Mouse (Mus musculus) bone marrow macrophage, adult 2 months (primary cell): Measurements from ENCODE around the gene D6Wsu163e. TPM values are rescaled to one million over a fixed set of nuclear protein-coding genes. Genes with fewer than 3 reads are reported as not detected.
A peak's percentile ranks its signal among the peaks of the same experiment; 100 is the strongest.

Experiments
- H3K27ac ChIP-seq: 2 replicates; pipeline ENCODE4 v1.5.1; 2012; ENCODE audit warnings: low read depth, low read length; ENCODE audit not compliant: insufficient read depth
- H3K4me1 ChIP-seq: 2 replicates; pipeline ENCODE4 v1.6.1; 2012; ENCODE audit warnings: low read length; ENCODE audit not compliant: control insufficient read depth, insufficient read depth
- H3K4me3 ChIP-seq: 2 replicates; pipeline ENCODE4 v1.5.1; 2012; ENCODE audit warnings: mild to moderate bottlenecking, low read length, moderate library complexity; ENCODE audit not compliant: insufficient read depth
- CTCF ChIP-seq: IDR thresholded peaks from 2 replicates; pipeline ENCODE4 v1.5.1; 2012; ENCODE audit warnings: low read depth, mild to moderate bottlenecking, low read length, moderate library complexity
- POLR2A ChIP-seq: IDR thresholded peaks from 2 replicates; pipeline ENCODE4 v1.6.1; 2012; ENCODE audit warnings: mild to moderate bottlenecking, low read depth, low read length, borderline replicate concordance
- polyA plus RNA-seq: library from polyadenylated mRNA; stranded (reverse); fragments of >200 nt; gene quantifications from 2 replicates; pipeline ENCODE4 v1.2.4, GENCODE M21; 2012; ENCODE audit not compliant: missing spikeins, insufficient read depth, insufficient read length

Gene D6Wsu163e
- polyA plus RNA-seq, 1 experiment = 39.7 TPM

DNA sequence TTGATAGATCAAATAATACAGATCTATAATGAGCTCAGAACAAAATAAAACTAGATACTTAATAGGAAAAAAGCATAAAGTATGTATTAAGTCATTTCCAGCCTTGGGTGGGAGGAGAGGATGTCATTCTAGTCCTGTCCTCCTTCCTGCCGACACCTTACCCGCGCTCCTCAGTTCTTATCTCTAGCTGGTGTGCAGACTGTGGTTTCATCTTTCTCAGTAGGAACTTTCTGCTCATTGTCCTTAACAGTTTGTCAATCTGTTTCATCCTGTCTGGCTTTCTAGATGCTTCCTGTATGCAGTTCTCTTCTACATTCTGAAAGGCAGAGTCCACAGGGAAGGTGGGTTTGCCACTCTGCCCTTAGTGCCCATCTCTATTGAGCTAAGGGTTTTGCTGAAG lies 55.7 kb downstream of the D6Wsu163e start:
- H3K27ac ChIP-seq = no peak overlapping the region
- peaks cover 10% of the 10 kb centered on the region for H3K4me1 ChIP-seq
- H3K4me3 ChIP-seq = no peak overlapping the region
- no peak for TF ChIP-seq POLR2A
- no peak for TF ChIP-seq CTCF

- H3K27ac ChIP-seq = peak overlapping the region; percentile 43
- H3K4me1 ChIP-seq = peaks cover 10% of the 10 kb centered on the region
- TF ChIP-seq CTCF (no peak), POLR2A (no peak)
- H3K4me3 ChIP-seq = no peak overlapping the region
Measured at GRCm38 (mm10) chr6:126996399-126996798, 56.6 kb downstream of the D6Wsu163e start.

GRCm38 (mm10) chr6:127005646-127006045 lies 65.9 kb downstream of the D6Wsu163e start:
- peaks cover 6% of the 10 kb centered on the region for H3K4me1 ChIP-seq
- TF ChIP-seq CTCF (no peak), POLR2A (no peak)
- no peak overlapping the region for H3K4me3 ChIP-seq
- no peak overlapping the region for H3K27ac ChIP-seq

GRCm38 (mm10) chr6:127006551-127006950 lies 66.8 kb downstream of the D6Wsu163e start:
- H3K27ac ChIP-seq = no peak overlapping the region
- H3K4me1 ChIP-seq = peaks cover 6% of the 10 kb centered on the region
- no peak overlapping the region for H3K4me3 ChIP-seq
- TF ChIP-seq CTCF (no peak), POLR2A (no peak)

GRCm38 (mm10) chr6:127010021-127010420 lies 70.3 kb downstream of the D6Wsu163e start:
- H3K4me1 ChIP-seq = peaks cover 6% of the 10 kb centered on the region
- TF ChIP-seq CTCF (no peak), POLR2A (no peak)
- no peak overlapping the region for H3K4me3 ChIP-seq
- no peak overlapping the region for H3K27ac ChIP-seq

- TF ChIP-seq POLR2A (no peak), CTCF (no peak)
- Histone ChIP-seq H3K4me3 (no peak overlapping the region), H3K4me1 (peaks cover 6% of the 10 kb centered on the region), H3K27ac (no peak overlapping the region)
Measured at GRCm38 (mm10) chr6:127011947-127012535, 72.3 kb downstream of the D6Wsu163e start.

- H3K4me1 ChIP-seq = peaks cover 3% of the 10 kb centered on the region; the same call in 1 of the 2 replicates
- no peak for TF ChIP-seq POLR2A
- TF ChIP-seq CTCF = no peak
- no peak within 1 kb of the TSS for H3K27ac ChIP-seq
- H3K4me3 ChIP-seq = no peak within 1 kb of the TSS
Measured at GRCm38 (mm10) chr6:127014906-127015770, 75.4 kb downstream of the D6Wsu163e start, which contains the start of gene Fgf6. Gene Fgf6 (plus strand): TSS chr6:127015586.

- Histone ChIP-seq H3K27ac (no peak overlapping the region), H3K4me3 (no peak overlapping the region), H3K4me1 (peaks cover 3% of the 10 kb centered on the region; the same call in 1 of the 2 replicates)
- TF ChIP-seq POLR2A (no peak), CTCF (no peak)
Measured at GRCm38 (mm10) chr6:127019254-127019653, 79.5 kb downstream of the D6Wsu163e start.

GRCm38 (mm10) chr6:127020431-127020830 lies 80.7 kb downstream of the D6Wsu163e start:
- Histone ChIP-seq H3K4me3 (no peak overlapping the region), H3K4me1 (peaks cover 7% of the 10 kb centered on the region), H3K27ac (no peak overlapping the region)
- no peak for TF ChIP-seq CTCF
- no peak for TF ChIP-seq POLR2A

DNA sequence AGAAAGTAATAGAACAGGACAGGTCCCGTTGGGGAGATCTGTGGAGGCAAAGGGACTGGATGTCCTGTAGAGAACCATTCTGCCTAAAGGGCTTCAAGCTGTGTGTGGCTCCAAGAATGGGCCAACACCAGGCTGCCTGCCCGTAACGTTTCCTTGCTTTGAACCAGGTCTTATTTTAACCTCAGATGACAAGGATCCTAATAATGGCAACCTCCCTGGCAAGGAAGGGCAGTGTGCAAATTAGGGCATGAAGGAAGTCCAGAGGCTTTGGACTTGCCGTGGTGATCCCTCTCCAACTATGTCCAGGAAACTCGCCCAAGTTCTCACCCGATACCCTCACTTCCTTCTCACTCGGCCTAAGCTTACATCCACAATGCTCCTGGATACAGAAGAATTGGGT lies 85.1 kb downstream of the D6Wsu163e start:
- no peak for TF ChIP-seq CTCF
- no peak for TF ChIP-seq POLR2A
- Histone ChIP-seq H3K4me3 (no peak overlapping the region), H3K4me1 (peaks cover 5% of the 10 kb centered on the region), H3K27ac (no peak overlapping the region)

Other genes with a start within 250 kb of the D6Wsu163e start
- not detected in 2 replicates for gene Kcna6, start 199.3 kb upstream of the D6Wsu163e start, polyA plus RNA-seq
- gene Ndufa9, start 90.8 kb upstream of the D6Wsu163e start, polyA plus RNA-seq = 44.3 and 49.2 TPM in 2 replicates
- 0.42 and 1.0 TPM in 2 replicates for gene Akap3, start 86.9 kb upstream of the D6Wsu163e start, polyA plus RNA-seq
- gene Dyrk4, start 18.1 kb upstream of the D6Wsu163e start, polyA plus RNA-seq = not detected in 2 replicates
- 20.5 and 26.8 TPM in 2 replicates for gene Rad51ap1, start 375 bp upstream of the D6Wsu163e start, polyA plus RNA-seq
- gene Fgf6, start 75.6 kb downstream of the D6Wsu163e start, polyA plus RNA-seq = not detected in 2 replicates
- gene Fgf23, start 132.9 kb downstream of the D6Wsu163e start, polyA plus RNA-seq = not detected in 2 replicates
- gene Tigar, start 169.6 kb downstream of the D6Wsu163e start, polyA plus RNA-seq = 3.4 and 5.3 TPM in 2 replicates
- gene Ccnd2, start 212.2 kb downstream of the D6Wsu163e start, polyA plus RNA-seq = 1.3 and 1.7 TPM in 2 replicates